Mouse (Mus musculus) cortical plate, adult 2 months (tissue): ENCODE results near the gene Pdcd6. TPM values are rescaled to one million over a fixed set of nuclear protein-coding genes. Genes with fewer than 3 reads are reported as not detected.

Experiments used
- H3K27ac ChIP-seq: fragments of 200-500 bp; 2 replicates; pipeline ENCODE4 v1.5.1; 2012; ENCODE audit warnings: low read length, control low read depth, inconsistent platforms; ENCODE audit not compliant: insufficient read depth
- H3K4me1 ChIP-seq: fragments of 200-500 bp; 2 replicates; pipeline ENCODE4 v1.6.1; 2011; ENCODE audit warnings: low read length; ENCODE audit not compliant: control insufficient read depth, insufficient read depth
- H3K4me3 ChIP-seq: fragments of 200-500 bp; 2 replicates; pipeline ENCODE4 v1.5.1; 2011; ENCODE audit warnings: mild to moderate bottlenecking, low read length, control low read depth; ENCODE audit not compliant: insufficient read depth
- CTCF ChIP-seq: fragments of 200-500 bp; IDR thresholded peaks from 2 replicates; pipeline ENCODE4 v1.5.1; 2011; ENCODE audit warnings: mild to moderate bottlenecking, control low read depth, low read length; ENCODE audit not compliant: insufficient read depth; ENCODE audit errors: extremely low read depth
- POLR2A ChIP-seq: fragments of 200-500 bp; IDR thresholded peaks from 2 replicates; pipeline ENCODE4 v1.6.1; 2011; ENCODE audit warnings: mild to moderate bottlenecking, low read length, control low read depth; ENCODE audit not compliant: insufficient read depth; ENCODE audit errors: extremely low read depth
- polyA plus RNA-seq: library from polyadenylated mRNA; depleted of rRNA; stranded (reverse); fragments of >200 nt; gene quantifications from 2 replicates; pipeline ENCODE4 v1.2.3, GENCODE M21; 2012; rRNA removed

The Pdcd6 gene
- polyA plus RNA-seq, 1 experiment: 150 TPM

- Histone ChIP-seq H3K4me1 (no peaks in the 10 kb centered on the region), H3K27ac (no peak overlapping the region), H3K4me3 (no peak overlapping the region)
- TF ChIP-seq CTCF (no peak), POLR2A (no peak)
Measured at GRCm38 (mm10) chr13:74282299-74282698, 35.1 kb downstream of the Pdcd6 start.

DNA sequence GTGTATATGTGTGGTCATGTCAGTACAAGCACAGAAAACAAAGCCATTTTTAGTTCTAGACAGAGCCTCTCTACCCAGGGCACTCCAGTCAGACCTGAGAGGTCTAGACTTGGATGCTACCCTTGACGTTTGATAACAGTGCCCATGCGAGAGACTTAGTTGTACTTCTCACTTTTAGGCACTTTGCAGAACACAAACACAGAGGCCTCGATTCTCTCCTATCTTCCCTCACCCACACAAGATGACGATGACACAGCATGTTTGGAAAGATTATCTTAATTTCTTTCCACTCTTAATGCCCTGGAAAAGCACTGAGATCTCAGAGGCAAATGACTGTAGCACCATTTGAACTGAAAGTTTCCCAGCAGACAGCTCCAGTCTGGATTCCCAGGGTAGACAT, 41.7 kb downstream of the Pdcd6 start:
- Histone ChIP-seq H3K27ac (no peak overlapping the region), H3K4me3 (no peak overlapping the region), H3K4me1 (no peaks in the 10 kb centered on the region)
- no peak for TF ChIP-seq POLR2A
- TF ChIP-seq CTCF: no peak

DNA sequence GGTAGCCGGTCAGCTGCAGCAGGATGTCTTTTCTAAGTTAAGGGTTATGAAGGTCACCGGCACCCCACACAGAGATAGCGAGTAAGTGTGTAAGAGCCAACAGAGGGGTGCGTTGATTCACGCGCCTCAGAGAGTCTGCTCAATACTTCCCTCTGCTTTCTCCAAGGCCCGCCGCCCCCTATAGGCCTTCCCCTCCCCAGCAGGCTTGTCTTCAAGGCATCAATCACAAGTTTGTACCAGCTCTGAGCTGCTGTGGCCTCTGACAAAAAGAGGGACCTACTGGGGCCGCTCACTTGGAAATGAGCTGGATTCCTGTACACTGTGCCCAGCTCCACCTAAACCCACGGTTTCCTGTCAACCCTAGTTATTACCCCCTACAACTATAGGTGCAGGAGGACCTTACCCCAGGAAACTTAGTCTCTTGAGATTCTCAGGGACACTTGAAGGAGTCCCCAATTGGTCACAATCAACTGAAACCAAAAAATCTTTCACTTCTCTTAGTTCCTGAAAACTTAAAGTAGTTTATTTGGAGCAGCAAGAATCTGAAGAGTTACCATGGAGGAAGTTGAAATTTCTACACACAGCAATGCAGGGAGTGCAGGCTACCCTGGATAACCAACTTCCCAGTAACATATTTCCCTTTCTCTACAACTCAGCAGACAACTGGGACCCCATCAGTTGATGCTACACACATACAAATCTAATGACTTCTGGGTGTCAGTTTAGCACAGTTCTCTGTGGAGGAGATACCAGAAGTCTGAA, 57.0 kb downstream of the Pdcd6 start:
- Histone ChIP-seq H3K27ac (no peak overlapping the region), H3K4me1 (no peaks in the 10 kb centered on the region), H3K4me3 (peak overlapping the region; percentile 33)
- TF ChIP-seq CTCF (no peak), POLR2A (no peak)

DNA sequence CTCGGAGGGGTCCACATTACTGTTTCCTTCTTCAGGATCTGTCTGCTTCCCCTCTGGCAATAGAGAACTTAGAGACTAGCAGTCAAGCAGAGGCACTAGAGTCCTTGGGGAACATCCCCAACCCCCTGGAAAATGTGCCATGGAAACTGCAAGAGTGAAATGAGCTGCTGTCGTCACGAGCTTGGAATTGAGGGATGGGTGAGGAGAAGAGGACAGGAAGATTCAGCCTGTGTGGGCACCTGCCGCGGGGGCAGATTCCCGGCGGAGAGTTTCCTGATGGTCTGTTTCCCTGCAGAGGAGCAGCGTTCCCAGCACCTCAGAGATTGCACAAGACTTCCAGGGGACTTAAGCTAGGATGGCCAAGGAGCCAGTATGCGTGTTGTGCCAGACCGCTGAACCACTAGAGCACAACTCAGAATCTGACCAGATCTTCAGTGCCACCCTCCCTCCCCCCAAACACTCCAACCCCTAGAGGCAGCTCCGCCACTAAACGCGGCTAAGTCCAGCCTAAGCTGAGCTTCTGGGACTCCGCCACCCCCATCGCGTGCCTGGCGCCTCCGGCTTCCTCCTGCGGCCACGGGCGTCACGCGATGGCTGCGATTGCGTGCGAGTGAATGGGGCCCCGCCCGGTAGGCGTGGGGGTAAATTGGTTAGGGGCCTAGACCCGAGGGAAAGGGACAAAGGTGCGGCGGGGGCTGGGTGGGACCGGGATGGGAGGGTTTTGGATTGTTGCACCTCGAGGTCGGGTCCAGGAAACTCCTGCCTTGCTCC, 57.7 kb downstream of the Pdcd6 start:
- no peak overlapping the region for H3K27ac ChIP-seq
- peak overlapping the region; percentile 33 for H3K4me3 ChIP-seq
- no peaks in the 10 kb centered on the region for H3K4me1 ChIP-seq
- TF ChIP-seq POLR2A (no peak), CTCF (no peak)

Other genes starting within 250 kb of the Pdcd6 start
- 0.86 and 1.5 TPM in 2 replicates for gene Slc9a3, start 196.1 kb downstream of the Pdcd6 start, polyA plus RNA-seq
- 49.8 and 53.6 TPM in 2 replicates for gene Exoc3, start 108.8 kb downstream of the Pdcd6 start, polyA plus RNA-seq
- 0.85 and 1.1 TPM in 2 replicates for gene Ahrr, start 25.2 kb downstream of the Pdcd6 start, polyA plus RNA-seq
- 300 TPM in 2 replicates for gene Sdha, start 32.7 kb upstream of the Pdcd6 start, polyA plus RNA-seq
- gene Ccdc127, start 32.7 kb upstream of the Pdcd6 start, polyA plus RNA-seq: 34.5 and 34.7 TPM in 2 replicates
- 0.17 and 0.21 TPM in 2 replicates for gene Lrrc14b, start 46.4 kb upstream of the Pdcd6 start, polyA plus RNA-seq
- 2.8 and 3.0 TPM in 2 replicates for gene Zfp72, start 73.3 kb upstream of the Pdcd6 start, polyA plus RNA-seq
- 33.4 and 35.4 TPM in 2 replicates for gene Ftl1-ps1, start 82.1 kb upstream of the Pdcd6 start, polyA plus RNA-seq
- gene Zfp825, start 176.4 kb upstream of the Pdcd6 start, polyA plus RNA-seq: 7.1 and 8.3 TPM in 2 replicates